Mouse (Mus musculus): ENCODE measurements around the gene Osgep. TPM values are rescaled to one million over a fixed set of nuclear protein-coding genes. Genes with fewer than 3 reads are reported as not detected.
"Not testable (repeated sequence)": the region's sequence is repeated elsewhere in the genome, so short reads cannot be mapped to it uniquely, and the experiment has no call there.

Osgep gene
- polyA plus RNA-seq, 1 experiment from 2014 or later: 134 TPM

DNA sequence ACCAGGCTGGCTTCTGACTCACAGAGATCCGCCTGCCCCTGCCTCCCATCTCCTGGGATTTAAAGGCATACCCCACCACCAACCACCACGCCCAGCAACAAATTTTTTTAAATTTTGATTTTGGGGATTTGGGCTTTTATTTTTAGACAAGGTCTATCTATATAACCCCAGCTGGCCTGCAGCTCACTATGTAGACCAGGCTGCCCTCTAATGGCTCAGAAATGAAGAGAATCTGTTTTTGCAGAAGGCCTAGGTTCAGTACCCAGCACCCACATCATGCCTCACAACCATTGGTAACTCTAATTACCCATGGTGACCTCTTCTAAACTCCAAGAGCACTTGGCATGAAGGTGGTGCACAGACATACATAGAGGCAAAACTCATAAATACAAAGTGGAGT, 53.4 kb downstream of the Osgep start:
- H3K9ac ChIP-seq (ENCODE audit: low read length): no peak overlapping the region
- peaks cover 7% of the 10 kb centered on the region; the same call in 1 of the 2 replicates for H3K36me3 ChIP-seq (ENCODE audit: control insufficient read depth, insufficient read depth, low read length)
- WGBS: 87% methylated on average over 2 of the region's 2 CpGs
- 0 out of 2 replicates have a peak overlapping the region, but pooled peaks have one; percentile 60 for H3K4me2 ChIP-seq (ENCODE audit: low read length)
- peaks cover 2 to 3% of the 10 kb centered on the region in 2 experiments; a peak in 1 of 4 replicates for H3K4me1 ChIP-seq (ENCODE audit: control insufficient read depth in 2 of 2, insufficient read depth in 2 of 2, low read length in 2 of 2)
- H3K27ac ChIP-seq (replicated peaks in 1 of 2; ENCODE audit: control insufficient read depth in 1 of 2, insufficient read depth in 1 of 2, low read depth in 2 of 2, low read length in 2 of 2): no peak overlapping the region
- H3K9me3 ChIP-seq (ENCODE audit: control insufficient read depth, low read length): no peaks in the 10 kb centered on the region
- H3K4me3 ChIP-seq (ENCODE audit: control insufficient read depth in 1 of 2, insufficient read depth in 1 of 2, low read depth in 1 of 2, low read length in 2 of 2): no peak overlapping the region
- H3K27me3 ChIP-seq (ENCODE audit: control insufficient read depth, insufficient read depth, low read length): no peaks in the 10 kb centered on the region
- ATAC-seq (ENCODE audit: insufficient number of reproducible peaks, insufficient read depth, low FRiP score, low read depth): no peak

GRCm38 (mm10) chr14:50870805-50871143, 53.9 kb downstream of the Osgep start:
- WGBS: 23% methylated on average over 5 of the region's 5 CpGs
- 0 out of 2 replicates have a peak, but pooled peaks have one; percentile 14 for ATAC-seq (ENCODE audit: insufficient number of reproducible peaks, insufficient read depth, low FRiP score, low read depth)
- peaks cover 7% of the 10 kb centered on the region; the same call in 1 of the 2 replicates for H3K36me3 ChIP-seq (ENCODE audit: control insufficient read depth, insufficient read depth, low read length)
- H3K4me1 ChIP-seq (ENCODE audit: control insufficient read depth in 2 of 2, insufficient read depth in 2 of 2, low read length in 2 of 2): peaks cover 2 to 3% of the 10 kb centered on the region in 2 experiments; a peak in 1 of 4 replicates
- H3K9me3 ChIP-seq (ENCODE audit: control insufficient read depth, low read length): no peaks in the 10 kb centered on the region
- H3K4me2 ChIP-seq (ENCODE audit: low read length): peak overlapping the region; percentile 60
- H3K27me3 ChIP-seq (ENCODE audit: control insufficient read depth, insufficient read depth, low read length): no peaks in the 10 kb centered on the region
- peak overlapping the region; percentile 33 to 59; a peak in 3 of 4 replicates for H3K27ac ChIP-seq (replicated peaks in 1 of 2; ENCODE audit: control insufficient read depth in 1 of 2, insufficient read depth in 1 of 2, low read depth in 2 of 2, low read length in 2 of 2)
- H3K4me3 ChIP-seq (ENCODE audit: control insufficient read depth in 1 of 2, insufficient read depth in 1 of 2, low read depth in 1 of 2, low read length in 2 of 2): peak overlapping the region; percentile 53 to 97
- peak overlapping the region; percentile 63 for H3K9ac ChIP-seq (ENCODE audit: low read length)

DNA sequence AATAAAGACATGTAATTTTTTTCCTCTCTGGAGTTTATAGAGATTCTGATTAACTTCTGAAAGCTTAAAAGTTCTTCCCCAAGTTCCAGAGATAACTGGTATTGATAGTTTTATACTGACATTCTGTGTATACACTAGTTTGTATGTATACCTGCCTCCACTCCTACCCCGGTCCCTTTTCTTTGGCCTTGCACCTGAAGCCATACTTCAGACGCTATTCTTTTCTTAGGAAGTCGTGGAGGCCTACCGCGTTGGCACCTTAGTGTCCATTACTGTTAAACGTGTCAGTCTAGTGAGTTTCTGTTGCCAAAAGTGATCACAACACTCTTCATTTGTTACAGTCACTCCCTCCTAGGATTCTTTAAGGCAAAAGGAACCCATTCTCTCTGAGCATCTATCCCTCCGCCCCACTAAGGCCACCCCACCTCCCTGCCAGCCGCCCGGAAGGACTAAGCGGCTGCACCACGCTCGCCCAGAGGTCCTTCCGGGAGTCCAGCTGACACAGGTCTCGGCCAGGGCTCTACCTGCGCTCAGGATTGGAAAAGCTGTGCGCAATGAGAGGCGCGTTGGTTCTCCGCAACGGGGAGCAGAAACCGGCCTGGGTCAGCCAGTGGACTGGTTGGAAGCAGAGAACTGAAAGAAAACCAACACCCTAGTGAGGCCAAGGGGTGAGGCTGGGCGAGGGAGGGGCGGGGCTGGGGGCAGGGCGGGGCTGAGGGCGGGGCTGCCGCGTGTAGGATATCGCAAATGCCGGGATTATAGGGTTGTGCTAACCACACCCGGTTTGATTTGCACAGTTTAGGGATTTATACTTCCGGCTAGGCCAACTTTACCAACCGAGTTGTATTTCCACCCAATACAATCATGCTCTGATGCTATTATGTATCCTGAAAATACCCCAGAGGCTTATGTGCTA, 54.5 kb downstream of the Osgep start, which contains the start of gene Tep1:
Gene Tep1 (minus strand): TSS at position 672 of the 916 bp plus-strand sequence.
- Histone ChIP-seq H3K27me3 (ENCODE audit: control insufficient read depth, insufficient read depth, low read length) (no peaks in the 10 kb centered on the region), H3K9me3 (ENCODE audit: control insufficient read depth, low read length) (no peaks in the 10 kb centered on the region), H3K9ac (ENCODE audit: low read length) (peak within 1 kb of the TSS; percentile 63), H3K36me3 (ENCODE audit: control insufficient read depth, insufficient read depth, low read length) (peaks cover 7% of the 10 kb centered on the region; the same call in 1 of the 2 replicates), H3K4me3 (ENCODE audit: control insufficient read depth in 1 of 2, insufficient read depth in 1 of 2, low read depth in 1 of 2, low read length in 2 of 2) (peak within 1 kb of the TSS; percentile 53 to 97), H3K4me1 (ENCODE audit: control insufficient read depth in 2 of 2, insufficient read depth in 2 of 2, low read length in 2 of 2) (peaks cover 2 to 3% of the 10 kb centered on the region in 2 experiments; a peak in 1 of 4 replicates), H3K4me2 (ENCODE audit: low read length) (peak within 1 kb of the TSS; percentile 60), H3K27ac (replicated peaks in 1 of 2; ENCODE audit: control insufficient read depth in 1 of 2, insufficient read depth in 1 of 2, low read depth in 2 of 2, low read length in 2 of 2) (peak within 1 kb of the TSS; percentile 59 to 88)
- WGBS: 7% methylated on average over 32 of the region's 32 CpGs
- peak; percentile 76 for ATAC-seq (ENCODE audit: insufficient number of reproducible peaks, insufficient read depth, low FRiP score, low read depth)

DNA sequence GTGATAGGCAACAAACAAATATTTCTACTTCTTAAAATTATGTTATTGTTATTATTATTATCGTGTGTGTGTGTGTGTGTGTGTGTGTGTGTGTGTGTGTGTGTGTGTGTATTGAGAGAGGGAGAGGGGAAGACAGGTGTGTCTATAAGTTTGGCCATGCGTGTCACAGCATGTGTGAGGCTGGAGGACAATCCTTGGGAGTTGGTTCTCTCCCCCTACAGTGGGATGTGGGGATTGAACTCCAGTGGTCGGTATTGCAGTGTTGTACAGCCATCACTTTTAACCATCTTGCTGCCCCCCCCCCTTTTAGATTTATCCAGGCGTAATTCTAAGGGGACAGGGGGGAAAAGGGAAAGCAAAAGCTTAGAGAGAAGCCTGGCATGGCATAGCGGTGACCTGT, 56.0 kb downstream of the Osgep start:
- no peaks in the 10 kb centered on the region for H3K27me3 ChIP-seq (ENCODE audit: control insufficient read depth, insufficient read depth, low read length)
- H3K9ac ChIP-seq (ENCODE audit: low read length): no peak overlapping the region
- no peak for ATAC-seq (ENCODE audit: insufficient number of reproducible peaks, insufficient read depth, low FRiP score, low read depth)
- peaks cover 7% of the 10 kb centered on the region; the same call in 1 of the 2 replicates for H3K36me3 ChIP-seq (ENCODE audit: control insufficient read depth, insufficient read depth, low read length)
- H3K4me2 ChIP-seq (ENCODE audit: low read length): no peak overlapping the region
- H3K9me3 ChIP-seq (ENCODE audit: control insufficient read depth, low read length): no peaks in the 10 kb centered on the region
- WGBS: 86% methylated on average over 5 of the region's 5 CpGs
- peaks cover 2 to 3% of the 10 kb centered on the region in 2 experiments; a peak in 1 of 4 replicates for H3K4me1 ChIP-seq (ENCODE audit: control insufficient read depth in 2 of 2, insufficient read depth in 2 of 2, low read length in 2 of 2)
- no peak overlapping the region for H3K27ac ChIP-seq (replicated peaks in 1 of 2; ENCODE audit: control insufficient read depth in 1 of 2, insufficient read depth in 1 of 2, low read depth in 2 of 2, low read length in 2 of 2)
- H3K4me3 ChIP-seq (ENCODE audit: control insufficient read depth in 1 of 2, insufficient read depth in 1 of 2, low read depth in 1 of 2, low read length in 2 of 2): no peak overlapping the region

- H3K4me2 ChIP-seq (ENCODE audit: low read length): no peak overlapping the region
- H3K36me3 ChIP-seq (ENCODE audit: control insufficient read depth, insufficient read depth, low read length): peaks cover 10% of the 10 kb centered on the region
- no peak overlapping the region for H3K9ac ChIP-seq (ENCODE audit: low read length)
- H3K9me3 ChIP-seq (ENCODE audit: control insufficient read depth, low read length): no peaks in the 10 kb centered on the region
- H3K4me3 ChIP-seq (ENCODE audit: control insufficient read depth in 1 of 2, insufficient read depth in 1 of 2, low read depth in 1 of 2, low read length in 2 of 2): no peak overlapping the region
- 76% methylated on average over 4 of the region's 4 CpGs for WGBS
- no peak for ATAC-seq (ENCODE audit: insufficient number of reproducible peaks, insufficient read depth, low FRiP score, low read depth)
- peaks cover 2 to 3% of the 10 kb centered on the region in 2 experiments; a peak in 1 of 4 replicates for H3K4me1 ChIP-seq (ENCODE audit: control insufficient read depth in 2 of 2, insufficient read depth in 2 of 2, low read length in 2 of 2)
- H3K27me3 ChIP-seq (ENCODE audit: control insufficient read depth, insufficient read depth, low read length): no peaks in the 10 kb centered on the region
- no peak overlapping the region for H3K27ac ChIP-seq (replicated peaks in 1 of 2; ENCODE audit: control insufficient read depth in 1 of 2, insufficient read depth in 1 of 2, low read depth in 2 of 2, low read length in 2 of 2)
Observed at GRCm38 (mm10) chr14:50868211-50868610, 56.5 kb downstream of the Osgep start.

GRCm38 (mm10) chr14:50866966-50867365, 57.7 kb downstream of the Osgep start:
- H3K27ac ChIP-seq (replicated peaks in 1 of 2; ENCODE audit: control insufficient read depth in 1 of 2, insufficient read depth in 1 of 2, low read depth in 2 of 2, low read length in 2 of 2): no peak overlapping the region
- H3K9me3 ChIP-seq (ENCODE audit: control insufficient read depth, low read length): no peaks in the 10 kb centered on the region
- no peak for ATAC-seq (ENCODE audit: insufficient number of reproducible peaks, insufficient read depth, low FRiP score, low read depth)
- no peak overlapping the region for H3K9ac ChIP-seq (ENCODE audit: low read length)
- WGBS: 82% methylated on average over 3 of the region's 3 CpGs
- no peak overlapping the region for H3K4me2 ChIP-seq (ENCODE audit: low read length)
- H3K27me3 ChIP-seq (ENCODE audit: control insufficient read depth, insufficient read depth, low read length): no peaks in the 10 kb centered on the region
- peaks cover 22% of the 10 kb centered on the region for H3K36me3 ChIP-seq (ENCODE audit: control insufficient read depth, insufficient read depth, low read length)
- peaks cover 2 to 3% of the 10 kb centered on the region in 2 experiments; a peak in 1 of 4 replicates for H3K4me1 ChIP-seq (ENCODE audit: control insufficient read depth in 2 of 2, insufficient read depth in 2 of 2, low read length in 2 of 2)
- no peak overlapping the region for H3K4me3 ChIP-seq (ENCODE audit: control insufficient read depth in 1 of 2, insufficient read depth in 1 of 2, low read depth in 1 of 2, low read length in 2 of 2)

GRCm38 (mm10) chr14:50865005-50865404, 59.7 kb downstream of the Osgep start:
- H3K9ac ChIP-seq (ENCODE audit: low read length); H3K27me3 ChIP-seq (ENCODE audit: control insufficient read depth, insufficient read depth, low read length); H3K4me3 ChIP-seq (ENCODE audit: control insufficient read depth in 1 of 2, insufficient read depth in 1 of 2, low read depth in 1 of 2, low read length in 2 of 2); ATAC-seq (ENCODE audit: insufficient number of reproducible peaks, insufficient read depth, low FRiP score, low read depth); H3K4me2 ChIP-seq (ENCODE audit: low read length); H3K4me1 ChIP-seq (ENCODE audit: control insufficient read depth in 2 of 2, insufficient read depth in 2 of 2, low read length in 2 of 2); H3K9me3 ChIP-seq (ENCODE audit: control insufficient read depth, low read length); H3K27ac ChIP-seq (replicated peaks in 1 of 2; ENCODE audit: control insufficient read depth in 1 of 2, insufficient read depth in 1 of 2, low read depth in 2 of 2, low read length in 2 of 2): not testable (repeated sequence)
- peaks cover 30% of the 10 kb centered on the region for H3K36me3 ChIP-seq (ENCODE audit: control insufficient read depth, insufficient read depth, low read length)

All from heart, embryonic 14.5 days (tissue).